Mouse (Mus musculus): ENCODE data around the gene Gm38119. TPM values are rescaled to one million over a fixed set of nuclear protein-coding genes. Genes with fewer than 3 reads are reported as not detected.

Gm38119 gene
- not detected for polyA plus RNA-seq (2014; fragmentation: Illumina TruSeq; extraction: RNeasy Lipid Tissue Mini Kit (QIAGEN cat#74804); ENCODE audit: low read depth, low replicate concordance)

GRCm38 (mm10) chr3:92738996-92739395 lies at the start of gene Gm38119:
Gene Gm38119, minus strand, starts transcription at chr3:92739096.

GRCm38 (mm10) chr3:92778799-92779198 lies 39.9 kb upstream of the Gm38119 start, which contains the start of gene Lce1i:
Gene Lce1i, minus strand, starts transcription at chr3:92778899.

GRCm38 (mm10) chr3:92764965-92765364 lies 26.1 kb upstream of the Gm38119 start, which contains the start of gene Lce1h:
Gene Lce1h, minus strand, starts transcription at chr3:92765065.

GRCm38 (mm10) chr3:92752238-92752637 lies 13.3 kb upstream of the Gm38119 start, which contains the start of gene Lce1g:
Gene Lce1g, minus strand, starts transcription at chr3:92752338.

GRCm38 (mm10) chr3:92720250-92720649 lies 18.6 kb downstream of the Gm38119 start, which contains the start of gene Lce1f:
Gene Lce1f, minus strand, starts transcription at chr3:92720350.

GRCm38 (mm10) chr3:92708974-92709373 lies 29.9 kb downstream of the Gm38119 start, which contains the start of gene Lce1e:
Gene Lce1e, minus strand, starts transcription at chr3:92709074.

Other genes starting within 250 kb of the Gm38119 start
- not detected for gene Sprr4, start 238.6 kb downstream of the Gm38119 start, polyA plus RNA-seq (2014; fragmentation: Illumina TruSeq; extraction: RNeasy Lipid Tissue Mini Kit (QIAGEN cat#74804); ENCODE audit: low read depth, low replicate concordance)
- gene 2310046K23Rik, start 204.6 kb downstream of the Gm38119 start, polyA plus RNA-seq (2014; fragmentation: Illumina TruSeq; extraction: RNeasy Lipid Tissue Mini Kit (QIAGEN cat#74804); ENCODE audit: low read depth, low replicate concordance): not detected
- 0.21 TPM for gene Ivl, start 165.4 kb downstream of the Gm38119 start, polyA plus RNA-seq (2014; fragmentation: Illumina TruSeq; extraction: RNeasy Lipid Tissue Mini Kit (QIAGEN cat#74804); ENCODE audit: low read depth, low replicate concordance)
- 4,960 TPM for gene Smcp, start 150.1 kb downstream of the Gm38119 start, polyA plus RNA-seq (2014; fragmentation: Illumina TruSeq; extraction: RNeasy Lipid Tissue Mini Kit (QIAGEN cat#74804); ENCODE audit: low read depth, low replicate concordance)
- gene 2210017I01Rik, start 131.6 kb downstream of the Gm38119 start, polyA plus RNA-seq (2014; fragmentation: Illumina TruSeq; extraction: RNeasy Lipid Tissue Mini Kit (QIAGEN cat#74804); ENCODE audit: low read depth, low replicate concordance): 0.48 TPM
- 2.4 TPM for gene Lce6a, start 117.4 kb downstream of the Gm38119 start, polyA plus RNA-seq (2014; fragmentation: Illumina TruSeq; extraction: RNeasy Lipid Tissue Mini Kit (QIAGEN cat#74804); ENCODE audit: low read depth, low replicate concordance)
- gene Lce1a1, start 90.8 kb downstream of the Gm38119 start, polyA plus RNA-seq (2014; fragmentation: Illumina TruSeq; extraction: RNeasy Lipid Tissue Mini Kit (QIAGEN cat#74804); ENCODE audit: low read depth, low replicate concordance): not detected
- gene Lce1b, start 82.2 kb downstream of the Gm38119 start, polyA plus RNA-seq (2014; fragmentation: Illumina TruSeq; extraction: RNeasy Lipid Tissue Mini Kit (QIAGEN cat#74804); ENCODE audit: low read depth, low replicate concordance): not detected
- not detected for gene Lce1a2, start 68.8 kb downstream of the Gm38119 start, polyA plus RNA-seq (2014; fragmentation: Illumina TruSeq; extraction: RNeasy Lipid Tissue Mini Kit (QIAGEN cat#74804); ENCODE audit: low read depth, low replicate concordance)
- gene Lce1c, start 59.8 kb downstream of the Gm38119 start, polyA plus RNA-seq (2014; fragmentation: Illumina TruSeq; extraction: RNeasy Lipid Tissue Mini Kit (QIAGEN cat#74804); ENCODE audit: low read depth, low replicate concordance): not detected
- not detected for gene Lce1d, start 51.9 kb downstream of the Gm38119 start, polyA plus RNA-seq (2014; fragmentation: Illumina TruSeq; extraction: RNeasy Lipid Tissue Mini Kit (QIAGEN cat#74804); ENCODE audit: low read depth, low replicate concordance)
- not detected for gene Lce1e, start 30.0 kb downstream of the Gm38119 start, polyA plus RNA-seq (2014; fragmentation: Illumina TruSeq; extraction: RNeasy Lipid Tissue Mini Kit (QIAGEN cat#74804); ENCODE audit: low read depth, low replicate concordance)
- not detected for gene Lce1f, start 18.7 kb downstream of the Gm38119 start, polyA plus RNA-seq (2014; fragmentation: Illumina TruSeq; extraction: RNeasy Lipid Tissue Mini Kit (QIAGEN cat#74804); ENCODE audit: low read depth, low replicate concordance)
- not detected for gene Lce1g, start 13.2 kb upstream of the Gm38119 start, polyA plus RNA-seq (2014; fragmentation: Illumina TruSeq; extraction: RNeasy Lipid Tissue Mini Kit (QIAGEN cat#74804); ENCODE audit: low read depth, low replicate concordance)
- not detected for gene Lce1h, start 26.0 kb upstream of the Gm38119 start, polyA plus RNA-seq (2014; fragmentation: Illumina TruSeq; extraction: RNeasy Lipid Tissue Mini Kit (QIAGEN cat#74804); ENCODE audit: low read depth, low replicate concordance)
- gene Lce1i, start 39.8 kb upstream of the Gm38119 start, polyA plus RNA-seq (2014; fragmentation: Illumina TruSeq; extraction: RNeasy Lipid Tissue Mini Kit (QIAGEN cat#74804); ENCODE audit: low read depth, low replicate concordance): not detected
- not detected for gene Lce1j, start 51.4 kb upstream of the Gm38119 start, polyA plus RNA-seq (2014; fragmentation: Illumina TruSeq; extraction: RNeasy Lipid Tissue Mini Kit (QIAGEN cat#74804); ENCODE audit: low read depth, low replicate concordance)
- not detected for gene Lce1k, start 68.8 kb upstream of the Gm38119 start, polyA plus RNA-seq (2014; fragmentation: Illumina TruSeq; extraction: RNeasy Lipid Tissue Mini Kit (QIAGEN cat#74804); ENCODE audit: low read depth, low replicate concordance)
- not detected for gene Kprp, start 88.2 kb upstream of the Gm38119 start, polyA plus RNA-seq (2014; fragmentation: Illumina TruSeq; extraction: RNeasy Lipid Tissue Mini Kit (QIAGEN cat#74804); ENCODE audit: low read depth, low replicate concordance)
- not detected for gene Lce1l, start 112.2 kb upstream of the Gm38119 start, polyA plus RNA-seq (2014; fragmentation: Illumina TruSeq; extraction: RNeasy Lipid Tissue Mini Kit (QIAGEN cat#74804); ENCODE audit: low read depth, low replicate concordance)
- gene 2310050C09Rik, start 131.1 kb upstream of the Gm38119 start, polyA plus RNA-seq (2014; fragmentation: Illumina TruSeq; extraction: RNeasy Lipid Tissue Mini Kit (QIAGEN cat#74804); ENCODE audit: low read depth, low replicate concordance): not detected
- gene Lce3a, start 187.1 kb upstream of the Gm38119 start, polyA plus RNA-seq (2014; fragmentation: Illumina TruSeq; extraction: RNeasy Lipid Tissue Mini Kit (QIAGEN cat#74804); ENCODE audit: low read depth, low replicate concordance): not detected
- not detected for gene Lce3b, start 193.9 kb upstream of the Gm38119 start, polyA plus RNA-seq (2014; fragmentation: Illumina TruSeq; extraction: RNeasy Lipid Tissue Mini Kit (QIAGEN cat#74804); ENCODE audit: low read depth, low replicate concordance)
- not detected for gene Lce3c, start 205.4 kb upstream of the Gm38119 start, polyA plus RNA-seq (2014; fragmentation: Illumina TruSeq; extraction: RNeasy Lipid Tissue Mini Kit (QIAGEN cat#74804); ENCODE audit: low read depth, low replicate concordance)
- gene Lce3d, start 218.3 kb upstream of the Gm38119 start, polyA plus RNA-seq (2014; fragmentation: Illumina TruSeq; extraction: RNeasy Lipid Tissue Mini Kit (QIAGEN cat#74804); ENCODE audit: low read depth, low replicate concordance): not detected
- gene Lce3e, start 228.0 kb upstream of the Gm38119 start, polyA plus RNA-seq (2014; fragmentation: Illumina TruSeq; extraction: RNeasy Lipid Tissue Mini Kit (QIAGEN cat#74804); ENCODE audit: low read depth, low replicate concordance): not detected

Measured in testis, adult 10 weeks (tissue).